Mouse (Mus musculus) monocyte, adult 2 months (primary cell): ENCODE data around the gene 1700017N19Rik.
"Not testable (repeated sequence)": the region's sequence is repeated elsewhere in the genome, so short reads cannot be mapped to it uniquely, and the experiment has no call there.

Experiments
- DNase-seq, 2 experiments: peaks; one replicate each; pipeline ENCODE4 v3.0.0; 2022; ENCODE audit warnings: low spot score in 2 of 2, low read depth in 1 of 2

Gene 1700017N19Rik

GRCm38 (mm10) chr10:100590323-100590722, at the start of gene 1700017N19Rik, which contains the start of gene 4930430F08Rik:
Gene 1700017N19Rik, plus strand, starts transcription at chr10:100590484.
Gene 4930430F08Rik, minus strand, starts transcription at chr10:100590423.
- DNase-seq: no peak

GRCm38 (mm10) chr10:100556566-100557175, 33.6 kb upstream of the 1700017N19Rik start:
- DNase-seq: no peak

- DNase-seq: not testable (repeated sequence)
These were observed 29.9 kb upstream of the 1700017N19Rik start for GRCm38 (mm10) chr10:100560194-100560883.

- no peak for DNase-seq
These were observed 26.2 kb upstream of the 1700017N19Rik start for GRCm38 (mm10) chr10:100564112-100564511.

GRCm38 (mm10) chr10:100571707-100572106, 18.6 kb upstream of the 1700017N19Rik start:
- no peak for DNase-seq

DNA sequence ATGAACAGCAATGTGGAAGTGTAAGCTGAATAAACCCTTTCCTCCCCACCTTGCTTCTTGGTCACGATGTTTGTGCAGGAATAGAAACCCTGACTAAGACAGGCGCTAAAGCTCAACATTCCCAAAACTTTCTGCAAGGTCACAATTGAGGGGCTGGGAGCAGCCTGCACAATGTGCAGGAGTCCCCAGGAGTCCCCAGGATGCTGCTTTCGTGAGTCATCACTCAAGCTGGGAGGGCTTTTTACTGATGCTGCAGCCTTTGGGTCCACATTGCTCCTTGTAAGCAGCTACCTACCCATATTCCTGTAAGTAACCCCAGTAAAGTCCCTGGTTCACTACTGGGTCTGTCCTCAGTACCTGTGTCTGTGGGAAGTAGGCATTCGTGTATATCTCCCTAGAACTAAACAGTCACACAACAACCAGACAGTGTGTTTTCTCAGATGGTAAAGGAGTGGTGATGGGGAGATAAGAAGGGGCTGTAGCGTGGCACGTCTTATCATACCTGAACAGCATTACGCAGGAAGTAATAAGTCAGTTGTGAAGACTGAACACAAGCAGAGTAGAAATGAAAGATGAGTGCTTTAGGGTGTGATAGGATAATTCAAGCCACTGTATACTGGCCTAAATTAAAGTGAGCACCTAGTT, 15.7 kb upstream of the 1700017N19Rik start:
- DNase-seq: no peak

GRCm38 (mm10) chr10:100575294-100575693, 15.0 kb upstream of the 1700017N19Rik start:
- no peak for DNase-seq

DNA sequence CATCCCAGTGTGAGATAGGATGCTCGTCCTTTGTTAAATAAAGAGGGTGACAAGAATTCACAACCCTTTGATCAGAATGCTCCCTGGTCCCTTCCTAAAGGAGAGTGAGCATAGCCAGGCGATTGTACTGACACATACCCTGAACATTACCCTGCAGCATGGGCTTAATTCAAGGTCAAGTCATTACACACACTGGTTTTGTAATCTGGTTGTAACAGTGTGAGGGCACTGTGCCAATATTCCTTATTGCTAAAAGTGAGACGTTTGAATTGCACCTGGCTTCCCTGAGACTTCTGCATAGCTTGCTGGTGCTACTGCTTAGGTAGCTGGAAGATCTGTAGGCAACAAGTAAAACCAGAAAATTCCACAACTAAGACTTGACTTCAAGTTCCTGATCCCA, 6.1 kb upstream of the 1700017N19Rik start:
- no peak for DNase-seq

DNA sequence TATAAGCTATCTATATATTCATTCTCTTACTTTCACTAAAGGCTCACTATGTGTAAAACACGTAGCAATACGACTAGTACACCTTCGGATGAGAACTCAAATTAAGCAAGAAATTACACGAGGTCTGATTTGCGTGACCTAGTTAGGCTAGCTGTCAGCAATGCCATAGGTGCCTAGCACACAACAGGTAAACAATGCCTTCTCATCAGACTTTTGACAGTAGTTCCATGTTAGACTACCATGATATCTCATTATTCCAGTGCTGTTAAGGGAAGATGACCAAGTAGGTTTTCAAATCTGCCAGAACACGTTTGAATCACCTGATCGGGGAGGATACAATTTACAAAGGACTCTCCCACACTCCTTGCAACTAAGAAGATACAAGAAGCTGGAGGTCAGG, 1.8 kb upstream of the 1700017N19Rik start:
- DNase-seq: no peak

GRCm38 (mm10) chr10:100588932-100589388, 1.3 kb upstream of the 1700017N19Rik start:
- DNase-seq: peak; percentile 22 to 60

DNA sequence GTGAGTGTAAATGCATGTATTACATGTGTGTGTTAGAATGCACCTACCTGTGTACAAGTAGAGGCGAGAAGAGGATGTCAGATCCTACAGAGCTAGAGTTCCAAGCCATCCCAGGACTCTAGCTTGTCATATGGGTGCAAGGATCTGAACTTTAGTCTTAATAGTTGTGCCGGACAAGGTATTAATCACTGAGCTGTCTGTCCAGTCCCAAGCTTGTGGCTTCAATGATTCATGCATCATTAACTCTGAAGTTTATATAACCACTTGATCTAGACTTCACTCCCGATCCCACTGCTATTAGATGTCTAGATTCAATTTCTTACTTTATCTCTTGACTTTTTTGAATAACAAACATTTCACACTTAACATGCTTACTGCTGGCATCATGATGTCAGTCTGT, 8.1 kb downstream of the 1700017N19Rik start:
- DNase-seq: no peak

GRCm38 (mm10) chr10:100603511-100603910, 13.2 kb downstream of the 1700017N19Rik start:
- no peak for DNase-seq

DNA sequence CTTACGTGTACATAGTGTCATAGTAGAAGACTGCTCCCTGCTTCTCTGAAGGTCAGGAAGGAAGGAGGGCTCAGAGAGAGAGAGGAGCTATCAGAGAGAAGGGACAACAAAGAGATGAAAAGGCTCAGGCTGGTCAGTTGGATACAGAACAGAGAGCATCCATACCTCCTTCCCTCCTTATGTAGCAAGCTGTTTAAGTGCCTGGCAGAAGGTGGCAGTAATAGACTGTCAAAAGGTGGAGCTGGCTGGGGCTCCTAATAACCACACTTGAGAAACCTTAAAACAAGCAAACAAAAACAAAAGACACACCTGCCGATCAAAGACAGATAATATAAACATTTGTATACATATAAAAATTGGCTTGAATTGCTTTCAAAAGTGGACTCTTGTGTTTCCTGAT, 14.0 kb downstream of the 1700017N19Rik start:
- no peak for DNase-seq

GRCm38 (mm10) chr10:100617233-100617903, 27.1 kb downstream of the 1700017N19Rik start:
- DNase-seq: no peak

DNA sequence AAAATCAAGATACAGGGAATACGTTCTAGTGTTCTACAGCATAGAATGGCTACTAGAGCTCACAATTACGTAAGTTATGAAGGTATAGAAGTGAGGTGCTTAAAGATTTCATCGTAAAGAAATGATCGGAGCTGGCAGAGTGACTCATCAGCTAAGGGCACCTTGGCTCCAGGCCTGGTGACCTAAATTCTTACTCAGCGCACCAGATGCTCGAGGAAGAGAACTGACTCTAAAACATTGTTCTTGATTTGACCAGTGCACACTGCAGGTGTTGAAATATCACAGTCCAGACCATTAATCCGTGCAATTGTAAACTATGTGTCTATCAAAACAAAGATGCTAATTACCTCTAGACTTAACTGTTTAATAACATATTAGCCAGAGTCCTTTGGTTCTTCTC, 29.2 kb downstream of the 1700017N19Rik start:
- DNase-seq: no peak

GRCm38 (mm10) chr10:100620040-100620439, 29.8 kb downstream of the 1700017N19Rik start:
- no peak for DNase-seq

DNA sequence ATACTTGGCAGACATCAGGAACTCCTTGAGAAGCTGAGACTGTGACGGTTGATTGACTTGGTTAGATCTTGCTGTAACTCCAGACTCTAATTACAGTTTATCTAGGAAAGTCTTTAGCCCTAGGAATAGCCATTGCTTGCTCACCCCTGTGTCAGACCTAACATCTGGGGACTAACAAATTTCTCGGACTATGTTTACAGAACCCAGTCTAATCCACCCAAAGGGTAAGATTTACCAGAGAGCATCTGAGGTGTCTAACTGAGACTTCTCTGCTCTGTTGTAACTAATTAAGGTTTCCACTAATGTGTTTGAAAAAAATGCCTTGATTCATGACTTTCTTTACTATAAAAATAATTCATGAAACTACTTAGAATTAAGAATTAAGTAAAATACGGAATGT, 32.2 kb downstream of the 1700017N19Rik start:
- no peak for DNase-seq

DNA sequence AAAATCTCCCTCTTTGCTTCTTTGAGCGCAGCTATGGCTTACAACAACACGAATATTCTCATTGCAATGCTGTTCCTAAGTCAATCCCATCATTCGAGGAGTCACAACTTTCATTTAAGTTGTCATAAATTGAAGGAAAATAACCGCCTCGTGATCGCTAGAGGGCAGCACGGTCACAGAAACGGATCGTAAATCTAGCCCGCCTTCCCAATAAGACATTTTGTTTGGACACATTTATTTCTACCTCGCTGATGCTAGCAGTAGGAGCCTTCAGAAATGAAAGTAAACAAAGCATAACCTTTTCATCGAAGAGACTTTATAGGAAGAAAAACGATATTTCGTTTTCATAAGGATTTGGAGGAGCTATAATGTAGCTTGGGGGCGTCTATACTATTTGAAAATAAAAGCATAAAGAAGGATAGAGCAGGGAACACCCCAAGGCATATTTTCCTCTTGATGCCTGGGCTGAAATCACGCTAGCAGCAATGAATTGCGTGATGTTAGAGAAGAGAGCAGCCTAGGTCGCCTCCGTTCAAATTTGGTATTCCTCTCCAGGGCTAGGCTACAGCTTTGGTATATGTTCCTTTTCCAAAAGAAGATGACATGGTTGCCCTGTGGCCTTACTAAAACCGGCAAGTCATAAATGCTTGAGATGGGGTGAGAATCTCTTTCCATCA, 39.6 kb downstream of the 1700017N19Rik start:
- no peak for DNase-seq

- DNase-seq: no peak
These were observed 52.6 kb downstream of the 1700017N19Rik start for GRCm38 (mm10) chr10:100642887-100643286.

- DNase-seq: no peak
These were observed 55.1 kb downstream of the 1700017N19Rik start for GRCm38 (mm10) chr10:100645331-100645935.

- DNase-seq: no peak
These were observed 63.9 kb downstream of the 1700017N19Rik start for GRCm38 (mm10) chr10:100654183-100654582.
